Mouse (Mus musculus) liver, adult 2 months (tissue): ENCODE data around the gene Sspn. TPM values are rescaled to one million over a fixed set of nuclear protein-coding genes. Genes with fewer than 3 reads are reported as not detected.

ENCODE experiments used
- DNase-seq: peaks from one replicate; pipeline ENCODE4 v3.0.0-alpha.2; 2011; ENCODE audit warnings: low read depth, low spot score; ENCODE audit errors: extremely low read depth
- H3K27ac ChIP-seq: fragments of 200-500 bp; replicated peaks from 2 replicates; pipeline ENCODE4 v1.5.1; 2012; ENCODE audit warnings: low read depth, mild to moderate bottlenecking, control low read depth, inconsistent platforms, low read length; ENCODE audit not compliant: insufficient read depth
- H3K27me3 ChIP-seq: fragments of 200-500 bp; 2 replicates; pipeline ENCODE4 v1.6.1; 2012; ENCODE audit warnings: mild to moderate bottlenecking, moderate library complexity, low read length, inconsistent platforms; ENCODE audit not compliant: control insufficient read depth, insufficient read depth
- H3K36me3 ChIP-seq: fragments of 200-500 bp; 2 replicates; pipeline ENCODE4 v1.6.1; 2012; ENCODE audit warnings: low read length, inconsistent platforms; ENCODE audit not compliant: control insufficient read depth, insufficient read depth
- H3K4me1 ChIP-seq: fragments of 200-500 bp; 2 replicates; pipeline ENCODE4 v1.6.1; 2011; ENCODE audit warnings: low read length; ENCODE audit not compliant: control insufficient read depth, insufficient read depth
- H3K4me3 ChIP-seq: fragments of 200-500 bp; 2 replicates; pipeline ENCODE4 v1.5.1; 2011; ENCODE audit warnings: low read depth, mild to moderate bottlenecking, control low read depth, low read length, moderate library complexity; ENCODE audit not compliant: insufficient read depth
- H3K79me2 ChIP-seq: fragments of 200-500 bp; 2 replicates; pipeline ENCODE4 v1.6.1; 2012; ENCODE audit warnings: inconsistent platforms, mild to moderate bottlenecking, low read length, moderate library complexity; ENCODE audit not compliant: control insufficient read depth, insufficient read depth
- H3K9ac ChIP-seq: fragments of 200-500 bp; 2 replicates; pipeline ENCODE4 v1.6.1; 2012; ENCODE audit warnings: low read depth, mild to moderate bottlenecking, control low read depth, inconsistent platforms, low read length
- CTCF ChIP-seq: fragments of 200-500 bp; IDR thresholded peaks from 2 replicates; pipeline ENCODE4 v1.5.1; 2011; ENCODE audit warnings: low read depth, low read length, control low read depth
- POLR2A ChIP-seq: fragments of 200-500 bp; IDR thresholded peaks from 2 replicates; pipeline ENCODE4 v1.6.1; 2011; ENCODE audit warnings: low read length, control low read depth; ENCODE audit not compliant: insufficient read depth; ENCODE audit errors: extremely low read depth
- WGBS: fragments of 180-500 bp; shearing (Covaris S2); methylation state at CpG from one replicate; pipeline ENCODE4 v1.1.7; 2018; 5-methylcytosine and 5-hydroxymethylcytosine counted together
- polyA plus RNA-seq: library from polyadenylated mRNA; depleted of rRNA; stranded (reverse); fragments of >200 nt; gene quantifications from 2 replicates; pipeline ENCODE4 v1.2.3, GENCODE M21; 2012
- total RNA-seq: library from RNA; depleted of rRNA; stranded (reverse); fragments of >200 nt; gene quantifications from 2 replicates; pipeline ENCODE4 v1.2.3, GENCODE M21; 2014

Gene Sspn
- total and polyA plus RNA-seq, 2 experiments, result 0.34 to 0.83 TPM

DNA sequence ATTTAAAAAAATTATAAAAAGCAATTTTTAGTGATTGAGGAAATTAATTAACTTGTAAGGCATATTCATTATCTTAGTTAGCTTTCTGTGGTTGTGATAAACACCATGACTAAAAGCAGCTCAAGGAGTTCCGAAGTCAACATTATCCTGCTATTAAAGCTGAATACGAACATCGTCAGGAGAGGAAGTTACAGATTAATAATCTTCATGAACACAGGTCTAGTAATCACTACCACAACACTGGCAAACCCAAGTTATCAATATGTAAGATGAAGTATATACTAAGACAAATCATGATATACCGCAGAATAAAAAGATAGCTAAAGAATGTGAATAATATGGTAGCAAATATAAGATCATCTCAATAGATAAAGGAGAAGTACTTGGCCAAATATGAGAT is 50.9 kb downstream of the Sspn start:
- Histone ChIP-seq H3K27me3 (no peaks in the 10 kb centered on the region), H3K4me1 (no peaks in the 10 kb centered on the region), H3K4me3 (no peak overlapping the region), H3K27ac (no peak overlapping the region), H3K9ac (no peak overlapping the region), H3K79me2 (no peaks in the 10 kb centered on the region), H3K36me3 (no peaks in the 10 kb centered on the region)
- WGBS, result 93% methylated on average over 4 of the region's 4 CpGs
- no peak for DNase-seq
- no peak for TF ChIP-seq POLR2A

DNA sequence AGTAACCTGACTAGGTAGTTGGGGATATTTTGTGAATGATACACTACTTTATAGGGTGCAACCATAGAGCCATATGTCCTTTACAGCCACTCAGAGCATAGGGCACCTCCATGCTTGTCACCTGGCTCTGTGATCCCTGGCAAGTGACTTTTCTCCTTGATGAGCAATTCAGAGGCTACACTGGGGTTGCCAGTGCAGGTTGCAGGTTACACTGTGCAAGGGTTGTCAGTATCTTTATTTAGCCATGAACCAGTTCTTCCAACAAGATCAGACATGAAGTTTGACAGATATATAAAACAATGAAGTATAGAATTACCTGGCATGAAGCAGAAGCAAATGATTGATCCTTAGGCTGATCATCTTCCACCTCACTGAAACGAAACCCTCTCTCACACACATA is 59.1 kb downstream of the Sspn start:
- Histone ChIP-seq H3K4me3 (no peak overlapping the region), H3K9ac (no peak overlapping the region), H3K79me2 (no peaks in the 10 kb centered on the region), H3K27ac (no peak overlapping the region), H3K4me1 (no peaks in the 10 kb centered on the region), H3K27me3 (no peaks in the 10 kb centered on the region), H3K36me3 (no peaks in the 10 kb centered on the region)
- no peak for DNase-seq
- TF ChIP-seq CTCF (no peak), POLR2A (no peak)
- 85% methylated on average over 1 of the region's 1 CpGs for WGBS

DNA sequence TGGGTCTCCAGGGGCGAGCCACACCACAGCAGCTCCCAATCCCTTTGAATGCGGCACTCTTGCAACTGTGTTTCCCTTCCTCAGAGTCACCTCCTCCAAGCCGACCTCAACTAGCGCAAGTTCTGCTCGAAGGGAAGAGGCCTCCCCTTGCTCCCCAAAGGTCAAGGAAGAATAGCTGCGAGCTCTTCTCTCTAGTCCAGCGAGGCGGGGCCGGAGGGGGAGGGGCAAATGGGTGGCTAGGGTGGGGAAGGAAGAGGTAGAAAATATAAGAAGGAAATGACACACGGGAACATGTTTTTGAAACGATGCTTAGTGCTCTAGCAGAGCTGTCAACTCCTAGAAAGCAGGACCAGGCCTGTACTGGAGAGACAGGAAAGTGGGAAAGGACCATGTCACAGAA is 61.1 kb downstream of the Sspn start:
- Histone ChIP-seq H3K79me2 (no peaks in the 10 kb centered on the region), H3K27ac (no peak overlapping the region), H3K36me3 (no peaks in the 10 kb centered on the region), H3K27me3 (no peaks in the 10 kb centered on the region), H3K9ac (no peak overlapping the region), H3K4me3 (no peak overlapping the region), H3K4me1 (no peaks in the 10 kb centered on the region)
- 80% methylated on average over 11 of the region's 11 CpGs for WGBS
- no peak for TF ChIP-seq CTCF
- no peak for TF ChIP-seq POLR2A
- DNase-seq, result no peak

DNA sequence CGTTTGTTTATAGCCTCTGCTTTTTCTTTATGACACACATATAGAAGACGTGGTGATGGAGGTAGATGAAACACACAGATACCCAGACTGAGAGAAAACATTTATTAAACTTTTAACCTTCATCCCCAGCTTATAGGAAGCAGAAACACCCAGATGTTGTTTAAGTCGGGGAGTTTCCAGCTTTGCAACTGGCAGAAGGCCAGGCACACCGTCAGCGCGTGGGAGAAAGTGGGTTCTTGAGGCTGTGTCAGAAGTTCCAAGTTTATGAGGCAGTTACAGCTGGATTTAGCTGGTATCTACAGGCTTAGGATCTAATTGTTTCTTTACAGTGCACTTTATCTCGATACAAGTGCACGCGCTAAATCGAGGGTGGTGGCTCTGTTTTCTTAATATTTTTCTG is 61.5 kb downstream of the Sspn start:
- Histone ChIP-seq H3K27me3 (no peaks in the 10 kb centered on the region), H3K36me3 (no peaks in the 10 kb centered on the region), H3K27ac (no peak overlapping the region), H3K4me1 (no peaks in the 10 kb centered on the region), H3K4me3 (no peak overlapping the region), H3K79me2 (no peaks in the 10 kb centered on the region), H3K9ac (no peak overlapping the region)
- WGBS, result 77% methylated on average over 10 of the region's 10 CpGs
- TF ChIP-seq POLR2A (no peak), CTCF (no peak)
- no peak for DNase-seq

DNA sequence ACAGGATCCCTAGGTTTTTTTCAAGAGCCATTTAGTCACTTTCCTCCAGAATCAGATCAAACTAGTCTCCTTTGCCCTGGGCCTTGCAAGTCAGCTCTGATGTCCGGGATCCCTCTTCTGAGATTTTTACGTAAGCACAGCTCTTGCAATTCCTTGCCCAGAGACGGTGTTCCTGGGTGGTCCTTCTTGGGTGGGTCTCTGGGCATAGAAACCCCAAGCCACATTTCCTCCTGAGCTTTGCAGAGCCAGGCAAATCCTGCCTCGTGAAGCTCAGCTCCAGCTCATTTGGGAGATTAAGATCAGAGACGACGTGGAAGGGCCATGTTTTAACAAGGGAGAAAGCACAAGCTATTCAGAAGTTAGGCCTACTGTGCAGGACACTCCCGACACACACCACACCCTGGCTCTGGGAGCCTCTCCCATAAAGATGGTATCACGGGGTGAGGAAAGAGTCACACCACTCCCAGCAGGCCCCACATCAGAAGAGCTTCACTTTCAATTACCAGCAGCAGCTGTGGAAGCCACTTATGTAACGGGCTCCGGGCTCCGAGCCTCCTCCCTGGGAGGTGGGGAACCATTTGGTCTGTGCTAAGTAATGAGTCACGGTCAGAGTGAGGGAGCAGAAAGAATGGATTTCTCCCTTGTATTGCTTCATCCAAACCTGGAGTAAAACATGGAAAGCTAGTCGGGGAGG is 67.0 kb downstream of the Sspn start:
- no peak for DNase-seq
- no peak overlapping the region for H3K27ac ChIP-seq
- no peak for TF ChIP-seq CTCF
- no peak for TF ChIP-seq POLR2A
- no peak overlapping the region for H3K4me3 ChIP-seq
- H3K9ac ChIP-seq, result no peak overlapping the region
- H3K79me2 ChIP-seq, result no peaks in the 10 kb centered on the region
- no peaks in the 10 kb centered on the region for H3K4me1 ChIP-seq
- WGBS, result 60% methylated on average over 13 of the region's 13 CpGs
- no peaks in the 10 kb centered on the region for H3K27me3 ChIP-seq
- H3K36me3 ChIP-seq, result no peaks in the 10 kb centered on the region

DNA sequence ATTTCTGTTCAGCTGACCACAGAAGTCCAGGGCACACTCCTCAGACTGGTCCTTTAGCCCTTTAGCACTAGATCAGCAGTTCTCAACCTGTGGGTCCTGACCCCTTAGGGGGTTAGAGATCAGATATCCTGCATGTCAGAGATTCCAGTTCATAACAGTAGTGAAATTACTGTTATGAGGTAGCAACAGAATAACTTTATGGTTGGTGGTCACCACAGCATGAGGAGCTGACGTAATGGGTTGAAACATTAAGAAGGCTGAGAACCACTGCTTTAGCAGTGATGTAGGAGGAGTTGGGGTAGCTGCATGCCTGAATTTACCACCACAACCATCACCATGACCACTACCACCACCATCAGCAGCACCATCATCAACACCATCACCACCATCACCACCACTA is 69.3 kb downstream of the Sspn start:
- H3K27me3 ChIP-seq, result no peaks in the 10 kb centered on the region
- TF ChIP-seq CTCF (no peak), POLR2A (no peak)
- no peak overlapping the region for H3K9ac ChIP-seq
- no peaks in the 10 kb centered on the region for H3K36me3 ChIP-seq
- H3K79me2 ChIP-seq, result no peaks in the 10 kb centered on the region
- H3K27ac ChIP-seq, result no peak overlapping the region
- DNase-seq, result no peak
- no peak overlapping the region for H3K4me3 ChIP-seq
- no peaks in the 10 kb centered on the region for H3K4me1 ChIP-seq
- 100% methylated on average over 1 of the region's 1 CpGs for WGBS
